Mouse (Mus musculus): ENCODE measurements around the gene Smim7. TPM values are rescaled to one million over a fixed set of nuclear protein-coding genes. Genes with fewer than 3 reads are reported as not detected.

Gene Smim7
- 66.4 and 79.2 TPM in 2 replicates for polyA plus RNA-seq (2012; rRNA removed)

DNA sequence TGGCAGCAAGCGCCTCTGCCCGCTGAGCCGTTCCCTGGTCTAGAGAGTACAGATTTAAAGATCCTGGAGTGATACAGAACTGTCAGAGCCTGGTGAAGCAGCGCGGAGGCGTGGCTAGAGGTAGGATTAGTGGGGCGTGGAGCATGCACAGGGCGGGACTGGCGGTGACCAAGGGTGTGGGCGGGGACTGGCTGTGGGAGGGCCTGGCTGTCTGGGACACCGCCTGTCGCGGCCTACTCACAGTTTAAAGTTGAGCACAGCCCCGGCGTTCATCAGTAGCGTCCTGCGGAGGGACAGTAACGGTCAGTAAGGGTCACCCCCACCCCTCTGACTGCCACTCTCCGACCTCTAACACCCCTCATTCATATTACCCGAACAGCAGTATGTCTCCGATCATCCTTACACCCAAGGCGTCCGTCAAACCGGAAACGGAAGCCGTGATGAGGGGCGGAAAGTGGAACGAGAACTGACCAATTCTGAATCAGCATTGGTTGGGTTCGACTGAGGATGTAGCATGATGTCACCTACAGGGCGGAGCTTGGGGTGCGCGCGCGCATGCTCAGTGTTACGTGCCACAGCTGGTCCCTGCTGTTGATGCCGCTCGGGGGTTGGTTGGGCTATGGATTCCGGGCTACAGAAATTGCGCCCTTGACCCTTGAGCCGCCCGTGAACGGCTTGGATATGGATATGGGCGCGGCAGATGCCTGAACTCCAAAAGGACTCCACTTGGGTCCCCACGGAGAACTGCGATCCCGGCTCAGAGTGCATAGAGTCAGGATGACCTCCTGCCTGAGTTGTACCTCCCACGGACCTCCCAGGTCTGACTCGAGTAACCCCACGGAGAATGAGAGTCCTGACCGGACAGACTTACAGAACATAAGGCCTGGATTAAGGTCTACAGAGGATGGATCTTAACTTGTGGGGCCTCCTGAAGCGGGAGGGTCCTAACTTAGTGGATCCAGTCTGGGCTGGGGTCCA lies at the start of gene Smim7:
TSS of gene Smim7 (minus strand) at position 456 of the 978 bp plus-strand sequence.
- DNase-seq = peak; percentile 98
- Histone ChIP-seq H3K27me3 (ENCODE audit: control insufficient read depth, insufficient read depth, low read length) (no peaks in the 10 kb centered on the region), H3K36me3 (ENCODE audit: control insufficient read depth, insufficient read depth, low read length) (peaks cover 24% of the 10 kb centered on the region), H3K4me1 (replicated peaks; ENCODE audit: control insufficient read depth, insufficient read depth, low read length) (peaks cover 16% of the 10 kb centered on the region), H3K27ac (ENCODE audit: control insufficient read depth, insufficient read depth, low read length) (peak within 1 kb of the TSS; percentile 73), H3K4me3 (ENCODE audit: control insufficient read depth, insufficient read depth, low read length) (peak within 1 kb of the TSS; percentile 82)
- under 1% methylated on average over 52 of the region's 52 CpGs for WGBS
- TF ChIP-seq POLR2A (IDR thresholded peaks at IDR 0.05; ENCODE audit: control insufficient read depth, extremely low read depth, insufficient read depth, low read length, poor library complexity) = no peak; the same call in 1 of the 2 replicates
- peak; percentile 41; the same call in 1 of the 2 replicates for TF ChIP-seq CTCF (IDR thresholded peaks at IDR 0.05; ENCODE audit: borderline replicate concordance, control insufficient read depth, extremely low read depth, insufficient read depth, low read length, poor library complexity)

DNA sequence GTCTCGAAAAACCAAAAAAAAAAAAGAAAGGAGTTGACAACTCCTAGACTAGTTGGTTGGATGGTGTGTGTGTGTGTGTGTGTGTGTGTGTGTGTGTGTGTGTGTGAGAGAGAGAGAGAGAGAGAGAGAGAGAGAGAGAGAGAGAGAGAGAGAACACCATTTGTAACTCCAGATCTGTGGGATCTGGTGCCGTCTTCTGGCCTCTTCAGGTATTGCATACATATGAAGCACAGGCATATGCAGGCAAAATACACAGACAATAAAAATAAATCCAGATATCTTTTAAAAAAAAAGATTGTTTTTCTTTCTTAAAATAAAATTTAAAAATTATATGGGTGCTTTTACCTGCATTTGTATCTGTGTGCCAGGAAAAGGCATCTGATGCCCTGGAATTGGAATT lies 19.3 kb upstream of the Smim7 start:
- Histone ChIP-seq H3K36me3 (ENCODE audit: control insufficient read depth, insufficient read depth, low read length) (no peaks in the 10 kb centered on the region), H3K4me1 (replicated peaks; ENCODE audit: control insufficient read depth, insufficient read depth, low read length) (no peaks in the 10 kb centered on the region), H3K4me3 (ENCODE audit: control insufficient read depth, insufficient read depth, low read length) (no peak overlapping the region), H3K27me3 (ENCODE audit: control insufficient read depth, insufficient read depth, low read length) (no peaks in the 10 kb centered on the region), H3K27ac (ENCODE audit: control insufficient read depth, insufficient read depth, low read length) (no peak overlapping the region)
- no peak for TF ChIP-seq POLR2A (IDR thresholded peaks at IDR 0.05; ENCODE audit: control insufficient read depth, extremely low read depth, insufficient read depth, low read length, poor library complexity)
- TF ChIP-seq CTCF (IDR thresholded peaks at IDR 0.05; ENCODE audit: borderline replicate concordance, control insufficient read depth, extremely low read depth, insufficient read depth, low read length, poor library complexity) = no peak
- DNase-seq = peak; percentile 38
- 71% methylated on average over 2 of the region's 2 CpGs for WGBS

DNA sequence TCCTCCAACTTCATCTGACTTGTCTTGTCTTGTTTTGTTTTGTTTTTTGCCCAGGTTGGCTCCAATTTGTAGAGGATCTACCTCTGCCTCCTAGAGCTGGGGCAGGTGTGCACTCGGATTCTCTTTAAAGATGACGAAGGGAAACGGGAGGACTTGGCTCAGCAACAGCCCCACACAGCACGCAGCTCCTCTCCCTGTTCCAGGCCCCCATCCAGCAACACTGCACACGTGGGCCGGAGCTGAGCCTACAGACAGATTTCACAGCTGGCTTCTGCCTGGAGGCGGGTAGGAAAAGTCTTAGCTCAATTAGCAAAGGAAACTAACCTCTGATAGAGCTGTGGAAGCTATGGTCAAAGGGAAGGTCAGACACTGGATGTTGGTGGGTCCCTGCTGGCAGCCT lies 18.4 kb upstream of the Smim7 start:
- no peaks in the 10 kb centered on the region for H3K4me1 ChIP-seq (replicated peaks; ENCODE audit: control insufficient read depth, insufficient read depth, low read length)
- no peak for DNase-seq
- no peak overlapping the region for H3K27ac ChIP-seq (ENCODE audit: control insufficient read depth, insufficient read depth, low read length)
- no peaks in the 10 kb centered on the region for H3K36me3 ChIP-seq (ENCODE audit: control insufficient read depth, insufficient read depth, low read length)
- TF ChIP-seq POLR2A (IDR thresholded peaks at IDR 0.05; ENCODE audit: control insufficient read depth, extremely low read depth, insufficient read depth, low read length, poor library complexity) (no peak), CTCF (IDR thresholded peaks at IDR 0.05; ENCODE audit: borderline replicate concordance, control insufficient read depth, extremely low read depth, insufficient read depth, low read length, poor library complexity) (no peak)
- no peaks in the 10 kb centered on the region for H3K27me3 ChIP-seq (ENCODE audit: control insufficient read depth, insufficient read depth, low read length)
- WGBS = 94% methylated on average over 7 of the region's 7 CpGs
- no peak overlapping the region for H3K4me3 ChIP-seq (ENCODE audit: control insufficient read depth, insufficient read depth, low read length)

DNA sequence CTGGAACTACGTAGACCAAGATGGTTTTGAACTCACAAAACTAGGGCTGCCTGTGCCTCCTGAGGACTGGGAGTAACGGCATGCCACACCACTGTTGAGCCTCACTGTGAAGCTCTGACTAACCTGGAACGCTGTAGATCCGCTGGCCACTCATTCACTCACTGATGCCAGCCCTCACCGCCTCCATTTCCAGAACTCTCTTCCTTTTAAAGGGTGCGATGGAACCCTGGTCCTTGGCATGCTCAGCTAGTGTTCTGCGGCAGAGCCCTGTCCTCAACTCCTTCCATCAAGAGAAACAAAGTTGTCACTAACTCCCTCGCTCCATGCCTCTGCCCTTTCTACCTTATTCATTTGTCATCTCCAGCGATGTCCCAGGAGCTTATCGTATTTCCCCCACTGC lies 18.0 kb upstream of the Smim7 start:
- WGBS = 95% methylated on average over 10 of the region's 10 CpGs
- H3K4me3 ChIP-seq (ENCODE audit: control insufficient read depth, insufficient read depth, low read length) = no peak overlapping the region
- no peaks in the 10 kb centered on the region for H3K36me3 ChIP-seq (ENCODE audit: control insufficient read depth, insufficient read depth, low read length)
- TF ChIP-seq POLR2A (IDR thresholded peaks at IDR 0.05; ENCODE audit: control insufficient read depth, extremely low read depth, insufficient read depth, low read length, poor library complexity) (no peak), CTCF (IDR thresholded peaks at IDR 0.05; ENCODE audit: borderline replicate concordance, control insufficient read depth, extremely low read depth, insufficient read depth, low read length, poor library complexity) (no peak)
- no peak overlapping the region for H3K27ac ChIP-seq (ENCODE audit: control insufficient read depth, insufficient read depth, low read length)
- no peaks in the 10 kb centered on the region for H3K4me1 ChIP-seq (replicated peaks; ENCODE audit: control insufficient read depth, insufficient read depth, low read length)
- no peak for DNase-seq
- no peaks in the 10 kb centered on the region for H3K27me3 ChIP-seq (ENCODE audit: control insufficient read depth, insufficient read depth, low read length)

DNA sequence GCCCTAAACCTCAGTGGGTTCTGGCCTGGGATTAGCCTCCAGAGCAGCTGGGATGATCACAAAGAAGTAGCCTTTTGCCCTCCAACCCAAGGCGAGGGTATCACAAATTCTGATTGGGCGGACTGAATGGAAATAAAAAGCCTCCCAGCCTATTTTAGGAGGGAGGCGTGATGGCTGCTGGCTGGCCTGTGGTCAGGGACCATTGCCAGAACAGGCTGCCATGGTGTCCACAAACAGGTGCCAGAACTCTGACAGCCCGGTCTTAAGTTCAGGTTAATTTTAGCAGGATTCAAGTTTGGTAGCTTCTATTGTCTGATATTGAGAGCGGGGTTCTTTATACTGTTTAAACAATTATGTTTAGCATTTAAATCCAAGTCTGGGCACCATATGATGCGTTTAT lies 16.9 kb upstream of the Smim7 start:
- DNase-seq = no peak
- Histone ChIP-seq H3K27ac (ENCODE audit: control insufficient read depth, insufficient read depth, low read length) (no peak overlapping the region), H3K27me3 (ENCODE audit: control insufficient read depth, insufficient read depth, low read length) (no peaks in the 10 kb centered on the region), H3K4me3 (ENCODE audit: control insufficient read depth, insufficient read depth, low read length) (no peak overlapping the region), H3K4me1 (replicated peaks; ENCODE audit: control insufficient read depth, insufficient read depth, low read length) (peaks cover 8% of the 10 kb centered on the region), H3K36me3 (ENCODE audit: control insufficient read depth, insufficient read depth, low read length) (no peaks in the 10 kb centered on the region)
- no peak for TF ChIP-seq POLR2A (IDR thresholded peaks at IDR 0.05; ENCODE audit: control insufficient read depth, extremely low read depth, insufficient read depth, low read length, poor library complexity)
- TF ChIP-seq CTCF (IDR thresholded peaks at IDR 0.05; ENCODE audit: borderline replicate concordance, control insufficient read depth, extremely low read depth, insufficient read depth, low read length, poor library complexity) = no peak
- 78% methylated on average over 6 of the region's 6 CpGs for WGBS

DNA sequence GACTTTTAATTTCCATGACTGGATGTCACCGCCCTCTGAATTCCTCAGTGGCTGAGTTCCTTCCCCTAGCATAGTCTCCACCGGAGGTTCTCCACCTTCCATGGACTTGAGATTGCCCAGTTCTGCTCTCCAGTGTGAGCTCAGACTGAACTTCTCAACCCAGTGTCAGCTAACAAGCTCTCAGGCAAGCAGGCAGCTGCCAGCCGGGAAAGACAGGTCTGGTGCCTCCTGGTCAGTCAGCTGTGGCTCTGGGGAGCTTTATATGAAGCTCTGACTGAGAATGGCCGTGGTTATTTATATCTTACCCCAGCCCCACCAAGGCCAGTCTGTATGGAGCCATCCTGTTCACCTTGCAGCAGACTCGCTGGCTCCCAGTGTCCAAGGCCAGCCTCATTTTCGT lies 13.5 kb upstream of the Smim7 start:
- no peak overlapping the region for H3K27ac ChIP-seq (ENCODE audit: control insufficient read depth, insufficient read depth, low read length)
- no peaks in the 10 kb centered on the region for H3K27me3 ChIP-seq (ENCODE audit: control insufficient read depth, insufficient read depth, low read length)
- H3K4me3 ChIP-seq (ENCODE audit: control insufficient read depth, insufficient read depth, low read length) = no peak overlapping the region
- 85% methylated on average over 6 of the region's 6 CpGs for WGBS
- no peaks in the 10 kb centered on the region for H3K36me3 ChIP-seq (ENCODE audit: control insufficient read depth, insufficient read depth, low read length)
- H3K4me1 ChIP-seq (replicated peaks; ENCODE audit: control insufficient read depth, insufficient read depth, low read length) = peaks cover 12% of the 10 kb centered on the region
- no peak for DNase-seq
- TF ChIP-seq POLR2A (IDR thresholded peaks at IDR 0.05; ENCODE audit: control insufficient read depth, extremely low read depth, insufficient read depth, low read length, poor library complexity) = no peak
- no peak for TF ChIP-seq CTCF (IDR thresholded peaks at IDR 0.05; ENCODE audit: borderline replicate concordance, control insufficient read depth, extremely low read depth, insufficient read depth, low read length, poor library complexity)
